Mouse (Mus musculus): ENCODE results near the gene Gm10277.

DNA sequence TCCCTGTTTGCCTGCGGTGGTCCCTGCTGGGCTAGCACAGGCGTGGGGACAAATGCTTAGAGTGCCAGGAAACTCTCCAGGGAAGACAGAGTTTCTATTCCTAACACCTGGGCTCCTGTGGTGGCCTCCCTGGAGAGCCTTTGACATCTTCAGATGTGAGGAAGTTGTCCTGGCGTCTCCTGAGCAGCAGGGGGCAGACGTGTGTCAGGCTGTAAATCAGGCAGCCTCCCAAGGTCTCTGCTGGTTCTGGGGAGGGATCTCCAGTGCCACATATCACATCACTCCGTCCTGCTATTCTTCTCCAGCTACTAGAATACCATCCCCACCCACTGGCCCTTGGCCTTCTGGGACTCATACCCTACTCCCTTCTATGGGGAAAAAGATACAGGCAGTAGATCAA lies 38.3 kb upstream of the Gm10277 start:
- TF ChIP-seq EP300 (IDR thresholded peaks at IDR 0.05; ENCODE audit: low read length) (no peak), ZNF384 (IDR thresholded peaks at IDR 0.05; ENCODE audit: low read depth, low read length) (no peak), E2F4 (IDR thresholded peaks at IDR 0.05; ENCODE audit: insufficient replicate concordance, low read depth, low read length) (no peak), CTCF (conservative IDR thresholded peaks at IDR 0.05 in 1 of 2, IDR thresholded peaks at IDR 0.05 in 1 of 2; ENCODE audit: low read depth in 2 of 2, low read length in 2 of 2) (peak; percentile 84 to 93), TCF12 (IDR thresholded peaks at IDR 0.05; ENCODE audit: low read depth, low read length) (0 out of 2 replicates have a peak, but pooled peaks have one; percentile 21), POLR2A (IDR thresholded peaks at IDR 0.05; ENCODE audit: low read depth, low read length) (no peak)

All from CH12.LX (cell line).